Mouse (Mus musculus) liver, embryonic 14.5 days (tissue): ENCODE measurements around the gene Bcl7b. TPM values are rescaled to one million over a fixed set of nuclear protein-coding genes. Genes with fewer than 3 reads are reported as not detected.

Experiments
- ATAC-seq: fragments of 200-750 bp; cut with Nextera tagmentation; 2 replicates; pipeline ENCODE4 v1.8.0; 2017; ENCODE audit warnings: moderate number of reproducible peaks, mild to moderate bottlenecking, moderate library complexity; ENCODE audit not compliant: insufficient read depth
- DNase-seq, 3 experiments: peaks; one replicate each; pipeline ENCODE4 v3.0.0-alpha.2; 2012 to 2013; ENCODE audit warnings: low read depth in 3 of 3, low spot score in 3 of 3
- H3K27ac ChIP-seq: fragments of 300-500 bp; sonication (generic); 2 replicates; pipeline ENCODE4 v1.5.1; 2014; ENCODE audit warnings: moderate library complexity, mild to moderate bottlenecking, control low read depth, inconsistent platforms
- H3K27me3 ChIP-seq: fragments of 300-500 bp; sonication (generic); 2 replicates; pipeline ENCODE4 v1.6.1; 2014; ENCODE audit warnings: mild to moderate bottlenecking, low read length, moderate library complexity; ENCODE audit not compliant: control insufficient read depth, insufficient read depth
- H3K36me3 ChIP-seq: fragments of 300-500 bp; sonication (generic); replicated peaks from 2 replicates; pipeline ENCODE4 v1.6.1; 2014; ENCODE audit warnings: low read depth; ENCODE audit not compliant: control insufficient read depth, insufficient read depth
- H3K4me1 ChIP-seq, 2 experiments: fragments of 200-500 bp in 1 of 2; fragments of 300-500 bp in 1 of 2; sonication (generic) in 1 of 2; replicated peaks; 2 replicates each; pipeline ENCODE4 v1.6.1; 2012 to 2014; ENCODE audit warnings: antibody characterized with exemption in 1 of 2, inconsistent platforms in 1 of 2, low read length in 1 of 2; ENCODE audit not compliant: control insufficient read depth in 2 of 2, insufficient read depth in 2 of 2
- H3K4me2 ChIP-seq: fragments of 300-500 bp; sonication (generic); 2 replicates; pipeline ENCODE4 v1.6.1; 2014; ENCODE audit warnings: low read depth, mild to moderate bottlenecking, control low read depth, moderate library complexity
- H3K4me3 ChIP-seq, 2 experiments: fragments of 200-500 bp in 1 of 2; fragments of 300-500 bp in 1 of 2; sonication (generic) in 1 of 2; 2 replicates each; pipeline ENCODE4 v1.5.1; 2012 to 2014; ENCODE audit warnings: low read depth in 2 of 2, low read length in 2 of 2, mild to moderate bottlenecking in 2 of 2, control low read depth in 1 of 2, inconsistent platforms in 1 of 2, moderate library complexity in 1 of 2; ENCODE audit not compliant: insufficient read depth in 1 of 2
- H3K9ac ChIP-seq: fragments of 300-500 bp; sonication (generic); replicated peaks from 2 replicates; pipeline ENCODE4 v1.6.1; 2014; ENCODE audit warnings: mild to moderate bottlenecking, control low read depth, moderate library complexity
- H3K9me3 ChIP-seq: fragments of 300-500 bp; sonication (generic); 2 replicates; pipeline ENCODE4 v1.6.1; 2016; ENCODE audit warnings: low read length, mixed read lengths; ENCODE audit not compliant: control insufficient read depth
- CTCF ChIP-seq: IDR thresholded peaks from 2 replicates; pipeline ENCODE4 v1.5.1; 2016; ENCODE audit warnings: antibody characterized with exemption, low read depth, control low read depth
- EP300 ChIP-seq: IDR thresholded peaks from 2 replicates; pipeline ENCODE4 v1.6.1; 2016; ENCODE audit warnings: antibody characterized with exemption, low read depth
- WGBS: fragments of 180-500 bp; shearing (Covaris S2); extraction: QIAGEN DNeasy Blood & Tissue Kit; methylation state at CpG from one replicate; pipeline ENCODE4 v1.1.7; 2014; ENCODE audit not compliant: insufficient replicate concordance; 5-methylcytosine and 5-hydroxymethylcytosine counted together
- polyA plus RNA-seq, 2 experiments: library from polyadenylated mRNA; depleted of rRNA in 1 of 2; stranded (reverse) in 1 of 2; unstranded in 1 of 2; fragments of >200 nt; fragmentation: Nextera tagmentation in 1 of 2; extraction: Ambion mirVana in 1 of 2; gene quantifications; 2 replicates each; pipeline versions ENCODE4 v1.2.1 to v1.2.3; 2012 to 2014

The Bcl7b gene
- polyA plus RNA-seq, 2 experiments = 10.0 to 25.6 TPM

DNA sequence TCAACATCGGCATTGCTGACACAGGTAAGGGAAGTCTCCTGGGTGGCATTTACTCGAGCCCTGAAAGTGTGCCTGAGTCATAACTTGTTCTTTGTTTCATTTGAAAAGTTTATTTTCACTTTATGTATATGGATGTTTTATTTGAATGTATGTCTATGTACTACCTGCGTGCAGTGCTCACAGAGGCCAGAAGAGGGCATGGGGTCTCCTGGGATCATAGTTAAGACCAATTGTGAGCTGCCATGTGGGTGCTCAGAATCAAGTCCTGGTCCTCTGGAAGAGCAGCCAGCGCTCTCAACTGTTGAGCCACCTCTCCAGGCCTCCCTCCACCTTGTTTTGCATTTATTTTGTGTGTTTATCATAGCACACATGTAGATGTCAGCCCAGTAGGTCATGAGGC is 11.6 kb upstream of the Bcl7b start:
- Histone ChIP-seq H3K9ac (no peak overlapping the region), H3K27me3 (no peaks in the 10 kb centered on the region), H3K4me1 (peaks cover 0 to 3% of the 10 kb centered on the region in 2 experiments; a peak in 1 of 4 replicates), H3K36me3 (peaks cover 51% of the 10 kb centered on the region), H3K4me3 (no peak overlapping the region), H3K27ac (no peak overlapping the region), H3K9me3 (no peaks in the 10 kb centered on the region), H3K4me2 (no peak overlapping the region)
- 85% methylated on average over 4 of the region's 4 CpGs for WGBS
- ATAC-seq (no peak), DNase-seq (no peak)
- TF ChIP-seq CTCF = peak; percentile 35; the same call in 1 of the 2 replicates
- no peak for TF ChIP-seq EP300

DNA sequence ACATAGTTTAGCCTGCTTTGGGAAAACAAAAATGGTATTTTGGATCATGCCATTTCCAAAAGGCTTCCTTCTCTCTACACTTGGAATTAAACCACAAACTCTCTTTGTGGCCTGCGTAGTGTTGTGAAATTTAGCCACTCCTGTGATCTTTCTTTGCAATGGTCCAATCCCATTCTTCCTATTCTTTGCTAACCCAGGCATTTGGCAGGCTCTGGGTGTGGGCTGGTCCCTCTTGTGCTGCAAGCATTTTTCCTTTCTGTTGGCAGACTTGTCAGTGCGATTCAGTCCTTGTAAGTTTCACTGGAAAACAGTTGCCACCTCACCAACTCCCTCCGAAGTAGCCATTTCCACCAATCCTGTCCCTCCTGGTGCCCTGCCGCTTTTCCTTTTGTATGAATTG is 6.9 kb upstream of the Bcl7b start:
- Histone ChIP-seq H3K4me1 (peaks cover 0 to 3% of the 10 kb centered on the region in 2 experiments; a peak in 2 of 4 replicates), H3K9me3 (no peaks in the 10 kb centered on the region), H3K9ac (no peak overlapping the region), H3K36me3 (peaks cover 33% of the 10 kb centered on the region), H3K4me3 (no peak overlapping the region), H3K27ac (no peak overlapping the region), H3K4me2 (no peak overlapping the region), H3K27me3 (no peaks in the 10 kb centered on the region)
- 80% methylated on average over 4 of the region's 4 CpGs for WGBS
- ATAC-seq (no peak), DNase-seq (no peak)
- TF ChIP-seq CTCF = no peak
- TF ChIP-seq EP300 = no peak

DNA sequence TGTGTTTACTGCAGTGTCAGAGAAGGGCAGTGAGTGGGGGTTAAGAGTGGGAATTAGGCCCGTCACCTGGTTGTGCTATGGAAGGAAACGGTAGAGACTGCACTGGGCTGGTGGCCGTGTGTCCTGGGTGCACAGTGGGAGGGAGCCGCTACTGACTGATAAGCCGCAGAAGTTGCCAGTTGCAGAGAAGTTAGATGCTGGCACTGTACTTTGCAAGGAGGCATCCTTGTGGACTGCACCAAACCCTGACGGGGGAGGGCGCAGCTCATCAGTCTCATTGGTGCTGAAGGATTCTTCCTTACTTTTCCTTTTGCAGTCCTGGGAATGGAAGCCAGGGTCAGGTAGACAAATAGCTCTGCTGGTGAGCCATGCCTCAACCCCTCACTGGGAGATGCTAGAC is 6.4 kb upstream of the Bcl7b start:
- H3K4me1 ChIP-seq = peaks cover 0 to 3% of the 10 kb centered on the region in 2 experiments; a peak in 2 of 4 replicates
- DNase-seq (no peak), ATAC-seq (no peak)
- no peaks in the 10 kb centered on the region for H3K9me3 ChIP-seq
- no peak overlapping the region for H3K27ac ChIP-seq
- peaks cover 29% of the 10 kb centered on the region for H3K36me3 ChIP-seq
- no peak overlapping the region for H3K4me3 ChIP-seq
- H3K4me2 ChIP-seq = no peak overlapping the region
- 64% methylated on average over 7 of the region's 7 CpGs for WGBS
- TF ChIP-seq EP300 (no peak), CTCF (no peak)
- no peaks in the 10 kb centered on the region for H3K27me3 ChIP-seq
- H3K9ac ChIP-seq = no peak overlapping the region

- H3K9me3 ChIP-seq = no peaks in the 10 kb centered on the region
- H3K4me3 ChIP-seq = no peak overlapping the region
- TF ChIP-seq EP300 = no peak
- no peak for TF ChIP-seq CTCF
- H3K27ac ChIP-seq = no peak overlapping the region
- 84% methylated on average over 8 of the region's 8 CpGs for WGBS
- H3K4me2 ChIP-seq = no peak overlapping the region
- no peaks in the 10 kb centered on the region for H3K27me3 ChIP-seq
- peaks cover 24% of the 10 kb centered on the region for H3K36me3 ChIP-seq
- ATAC-seq (no peak), DNase-seq (no peak)
- peaks cover 0 to 3% of the 10 kb centered on the region in 2 experiments; a peak in 2 of 4 replicates for H3K4me1 ChIP-seq
- no peak overlapping the region for H3K9ac ChIP-seq
These were observed 5.7 kb upstream of the Bcl7b start for GRCm38 (mm10) chr5:135162361-135162760.

DNA sequence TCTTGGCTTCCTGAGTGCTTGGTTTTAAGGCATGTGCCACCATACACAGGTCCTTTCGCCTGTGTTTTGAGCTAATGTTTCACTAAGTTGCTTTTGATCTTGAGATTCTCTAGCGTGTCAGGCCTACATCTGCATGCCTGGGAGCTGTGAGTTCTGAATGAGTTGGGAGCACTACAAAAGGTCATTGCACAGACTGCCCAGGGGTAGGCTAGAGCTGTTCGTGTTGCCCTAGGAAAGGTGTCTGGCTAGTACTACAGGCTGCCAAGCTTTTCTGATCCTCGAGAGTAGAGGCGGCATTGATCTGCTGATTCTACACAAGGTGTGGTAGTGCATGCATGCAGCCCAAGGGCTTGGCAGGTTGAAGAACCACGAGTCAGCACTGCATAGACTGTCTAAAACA is 5.3 kb upstream of the Bcl7b start:
- Histone ChIP-seq H3K9ac (no peak overlapping the region), H3K4me2 (no peak overlapping the region), H3K4me1 (peaks cover 0 to 5% of the 10 kb centered on the region in 2 experiments; a peak in 3 of 4 replicates), H3K36me3 (peaks cover 23% of the 10 kb centered on the region), H3K27me3 (no peaks in the 10 kb centered on the region), H3K27ac (no peak overlapping the region), H3K9me3 (no peaks in the 10 kb centered on the region), H3K4me3 (no peak overlapping the region)
- ATAC-seq (no peak), DNase-seq (no peak)
- TF ChIP-seq EP300 (no peak), CTCF (no peak)
- WGBS = 68% methylated on average over 6 of the region's 6 CpGs
